Mouse (Mus musculus) urinary bladder, postnatal 36 days (tissue): ENCODE measurements at regions not wholly inside any gene's neighbourhood (a gene's known extent, or its start where the extent isn't known, plus 50 kb on each side); places are given as distances from the start of the nearest gene placed in this dataset.

Experiments used
- DNase-seq, 2 experiments: peaks; one replicate each; pipeline ENCODE4 v3.0.0; 2022; ENCODE audit warnings: low spot score in 2 of 2, mixed read lengths in 1 of 2

DNA sequence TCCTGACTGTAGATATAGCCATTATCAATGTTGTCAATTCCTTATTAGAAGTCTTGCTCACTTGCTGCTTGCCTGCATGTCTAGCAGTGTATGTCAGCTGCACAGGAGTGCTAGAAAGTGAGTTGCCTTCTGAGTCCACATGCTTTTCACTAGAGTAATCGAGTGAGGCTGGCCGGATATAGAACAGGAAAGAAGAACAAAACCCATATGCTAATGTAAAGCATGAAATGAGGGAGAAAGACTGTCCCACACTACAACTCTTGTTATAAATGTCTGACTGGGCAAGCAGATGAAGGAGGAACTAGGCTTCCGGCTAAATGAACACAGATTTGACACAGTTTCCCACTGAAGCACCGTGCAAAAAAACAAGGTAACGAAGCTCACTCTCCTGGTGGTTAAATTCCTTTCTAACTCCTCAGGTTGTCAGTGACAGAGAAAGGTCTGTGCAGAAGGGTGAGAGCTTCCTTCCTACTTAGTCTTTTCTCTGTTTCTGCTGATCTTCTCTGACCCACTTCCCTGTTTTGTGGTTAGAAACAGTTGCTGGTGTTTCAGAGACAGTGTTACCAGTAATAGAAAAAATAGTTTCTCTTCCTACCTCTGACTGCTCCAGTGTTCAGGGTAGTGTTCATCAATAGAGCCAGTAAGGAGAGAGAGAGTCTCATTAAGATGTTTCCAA, 399.0 kb downstream of the Atp23 start:
- DNase-seq: no peak

DNA sequence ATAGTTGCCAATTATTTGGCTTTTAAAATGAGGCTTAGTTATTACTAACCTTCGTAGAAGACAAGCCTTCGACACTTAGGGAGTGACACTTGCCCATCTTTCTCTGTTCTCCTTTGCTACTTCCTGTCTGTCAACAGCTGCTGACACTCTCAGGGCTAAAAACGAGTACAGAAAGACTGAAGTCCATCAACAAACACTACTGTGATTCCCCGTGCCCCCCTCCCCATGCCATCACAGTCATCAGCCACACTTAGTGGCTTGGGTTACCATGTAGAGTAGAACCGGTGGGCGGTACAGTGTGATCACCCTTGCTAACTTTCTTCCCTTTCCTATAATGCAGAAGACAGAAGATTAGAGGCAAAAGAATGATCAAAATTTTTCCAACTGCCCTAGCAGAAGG, 402.4 kb downstream of the Atp23 start:
- DNase-seq: no peak

GRCm38 (mm10) chr10:126493734-126494133, 407.4 kb downstream of the Atp23 start:
- DNase-seq: no peak

GRCm38 (mm10) chr10:126492211-126492610, 408.9 kb downstream of the Atp23 start:
- DNase-seq: no peak

GRCm38 (mm10) chr10:126485129-126485528, 416.0 kb downstream of the Atp23 start:
- no peak for DNase-seq

- DNase-seq: no peak
Measured at GRCm38 (mm10) chr10:126483479-126483878, 417.7 kb downstream of the Atp23 start.

DNA sequence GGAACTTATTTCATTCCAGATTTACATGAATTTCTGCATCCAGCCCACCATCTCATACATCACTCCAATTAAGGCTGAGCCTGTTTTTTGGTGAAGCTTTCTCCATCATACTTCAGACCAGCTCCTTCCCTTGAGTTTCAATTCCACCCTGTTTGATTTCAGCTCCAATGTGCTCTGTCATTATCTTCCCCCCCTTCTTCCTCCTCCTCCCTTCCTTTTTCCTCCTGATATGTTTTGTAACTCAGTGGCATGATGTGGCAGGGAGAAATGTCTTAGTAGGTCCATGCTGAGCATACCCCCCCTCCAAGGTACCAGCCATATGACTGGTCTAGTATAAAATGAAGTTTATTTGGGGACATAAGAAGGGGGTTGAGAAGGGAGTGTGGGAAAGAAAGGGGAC, 420.8 kb downstream of the Atp23 start:
- DNase-seq: no peak

GRCm38 (mm10) chr10:126479743-126480142, 421.4 kb downstream of the Atp23 start:
- DNase-seq: no peak

DNA sequence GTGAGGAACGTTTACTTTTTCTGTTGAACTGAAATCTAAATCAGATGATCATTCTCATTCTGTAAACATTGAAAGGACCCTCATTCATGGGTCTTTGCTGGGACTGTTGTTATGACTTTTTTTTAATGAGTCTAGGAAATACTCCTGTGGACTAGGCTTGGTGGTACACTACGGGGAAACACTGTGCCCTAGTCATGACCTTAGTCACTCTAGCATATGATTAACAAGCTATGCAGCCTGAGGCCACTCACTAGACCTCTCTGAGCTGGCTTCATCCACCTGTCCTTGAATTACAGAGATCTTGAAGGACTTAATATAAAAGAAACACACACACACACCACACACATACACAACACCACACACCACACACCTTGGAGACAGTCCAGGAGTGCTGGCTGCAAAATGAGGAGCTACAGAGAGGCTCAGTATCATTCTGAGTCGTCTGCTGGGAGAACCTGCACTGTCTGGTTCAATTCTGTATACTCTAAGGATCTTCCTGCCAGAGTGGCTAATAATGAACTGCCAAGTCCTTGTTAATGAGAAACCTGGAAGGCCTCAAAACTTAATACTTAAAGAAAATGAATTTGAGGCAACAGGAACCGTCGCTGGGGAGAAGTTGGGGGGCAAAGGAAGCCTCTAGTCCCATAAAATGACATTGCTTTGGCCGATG, 428.0 kb downstream of the Atp23 start:
- no peak for DNase-seq

DNA sequence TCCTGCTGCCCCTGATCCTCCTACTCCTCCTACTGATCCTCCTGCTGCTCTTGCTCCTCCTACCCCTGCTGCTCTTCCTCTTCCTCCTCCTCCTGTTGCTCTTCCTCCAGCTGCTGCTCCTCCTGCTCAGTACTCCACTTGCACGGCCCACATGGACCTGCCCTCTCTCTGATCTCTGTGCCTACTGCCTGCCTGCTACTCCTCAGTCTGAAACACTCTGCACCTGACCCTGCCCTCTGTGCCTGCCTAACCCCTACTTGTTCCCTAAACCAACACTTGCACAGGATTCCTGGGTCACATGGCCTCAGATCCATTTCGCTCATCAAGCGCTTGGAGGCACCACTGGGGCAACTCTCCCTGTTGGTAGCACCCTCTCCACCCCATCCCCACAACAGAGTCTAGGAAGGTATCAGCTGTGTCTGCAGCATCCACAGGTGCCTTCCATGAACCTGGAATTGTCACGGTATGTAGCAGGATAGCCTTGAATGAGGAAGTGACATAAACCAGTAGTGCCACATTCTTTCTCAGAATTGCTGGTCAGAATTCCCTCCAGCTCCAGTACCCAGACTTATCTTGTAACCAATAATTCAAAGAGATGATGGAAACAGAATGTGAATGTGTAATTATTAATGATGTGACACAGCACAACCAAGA, 430.2 kb downstream of the Atp23 start:
- DNase-seq: no peak

DNA sequence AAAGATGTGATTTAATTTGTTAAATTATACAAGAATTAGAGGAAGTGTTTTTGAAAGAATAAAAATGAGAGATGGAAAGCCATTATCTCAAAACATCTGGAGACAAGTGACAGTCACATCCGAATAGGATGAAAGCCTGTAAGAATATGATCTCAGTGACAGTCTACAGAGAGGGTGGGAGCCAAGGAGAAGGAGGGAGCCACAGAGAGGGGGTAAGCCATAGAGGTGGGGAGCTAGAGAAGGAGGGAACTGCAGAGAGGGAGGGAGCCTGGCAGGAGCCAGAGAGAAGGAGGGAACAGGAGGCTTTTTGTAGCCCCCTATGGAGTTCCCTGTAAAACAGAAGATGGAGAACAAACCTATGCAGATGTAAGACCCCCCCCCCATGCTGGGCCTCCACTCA, 438.4 kb downstream of the Atp23 start:
- no peak for DNase-seq

- DNase-seq: no peak
Measured at GRCm38 (mm10) chr10:126458523-126458922, 442.6 kb downstream of the Atp23 start.

- DNase-seq: no peak
Measured at GRCm38 (mm10) chr10:126452757-126453528, 448.2 kb downstream of the Atp23 start.

- no peak for DNase-seq
Measured at GRCm38 (mm10) chr10:126452057-126452622, 449.0 kb downstream of the Atp23 start.

DNA sequence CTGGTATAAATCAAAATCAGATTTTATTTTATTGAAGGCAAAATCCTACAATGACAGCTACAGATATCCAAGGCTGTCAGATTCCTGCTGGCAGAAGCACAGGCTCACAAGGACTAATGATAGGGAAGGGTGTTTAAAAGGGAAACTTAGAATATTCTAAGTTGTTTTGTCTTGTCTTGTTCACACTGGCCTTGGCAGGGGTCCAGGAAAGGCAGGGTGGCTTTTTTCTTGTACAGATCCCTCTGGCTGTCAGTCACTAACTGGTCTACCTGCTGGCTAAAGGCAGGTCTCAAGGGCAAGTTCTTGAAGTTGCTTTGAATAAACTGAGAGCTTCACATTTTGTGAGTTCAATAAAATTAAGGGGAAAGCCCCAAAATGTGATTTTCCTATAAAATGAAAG, 465.3 kb downstream of the Lrig3 start:
- DNase-seq: no peak

DNA sequence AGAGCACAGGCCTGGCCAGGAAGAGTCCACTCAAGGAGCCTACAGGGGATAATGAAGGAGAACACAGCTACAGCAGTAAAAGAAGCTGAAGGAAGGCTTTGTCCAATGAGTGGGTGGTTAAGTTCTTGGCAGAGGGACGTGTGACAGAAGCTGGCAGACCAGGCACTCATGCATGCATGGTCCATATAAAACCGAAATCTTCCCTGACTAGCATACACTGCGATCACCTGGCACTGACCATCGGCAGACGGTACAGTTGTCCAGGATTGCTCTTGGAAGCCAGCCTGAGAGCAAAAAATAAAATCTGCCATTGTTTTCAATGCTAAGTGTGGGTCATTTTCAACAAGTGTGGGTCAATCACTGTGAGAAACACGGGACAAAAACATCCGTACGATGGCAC, 464.4 kb downstream of the Lrig3 start:
- no peak for DNase-seq

- no peak for DNase-seq
Measured at GRCm38 (mm10) chr10:126429502-126429901, 463.5 kb downstream of the Lrig3 start.

DNA sequence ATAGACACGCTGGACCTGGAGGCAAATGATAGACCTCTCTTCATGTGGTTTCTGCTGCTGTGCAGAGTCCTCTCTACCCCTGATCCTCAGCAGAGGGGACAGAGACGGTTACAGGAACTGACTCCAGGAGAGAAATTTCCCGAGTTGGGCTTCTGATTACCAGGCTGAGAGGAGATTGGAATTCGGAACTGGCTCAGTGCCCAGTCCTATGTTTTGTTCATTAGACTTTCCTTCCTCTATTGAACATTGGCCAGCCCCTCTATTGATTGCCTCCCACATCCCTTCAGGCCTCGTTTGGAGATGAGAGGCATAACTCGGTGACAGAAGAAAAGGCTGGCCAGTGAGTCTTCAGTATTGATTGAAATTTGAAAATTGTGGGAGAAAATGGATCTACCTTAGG, 456.1 kb downstream of the Lrig3 start:
- no peak for DNase-seq

DNA sequence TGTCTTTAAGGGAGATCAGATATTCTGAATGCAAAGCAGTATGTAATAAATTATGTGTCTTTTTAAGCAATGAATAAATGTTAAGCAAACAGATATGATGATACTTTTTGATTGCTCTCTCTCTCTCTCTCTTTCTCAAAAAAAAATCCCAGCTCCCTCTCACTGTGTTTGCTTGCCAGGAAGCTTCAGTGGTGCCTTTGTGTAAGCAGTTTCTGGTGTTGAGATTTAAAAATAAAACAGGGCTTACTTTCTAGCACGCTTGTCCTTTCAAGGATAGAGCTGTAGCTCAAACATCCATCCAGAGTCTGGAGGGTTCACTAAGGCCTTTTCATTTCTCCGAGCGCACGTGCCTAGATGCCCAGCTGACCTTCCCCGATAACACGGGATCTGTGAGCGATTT, 447.8 kb downstream of the Lrig3 start:
- no peak for DNase-seq

GRCm38 (mm10) chr10:126392235-126392634, 426.3 kb downstream of the Lrig3 start:
- DNase-seq: no peak

DNA sequence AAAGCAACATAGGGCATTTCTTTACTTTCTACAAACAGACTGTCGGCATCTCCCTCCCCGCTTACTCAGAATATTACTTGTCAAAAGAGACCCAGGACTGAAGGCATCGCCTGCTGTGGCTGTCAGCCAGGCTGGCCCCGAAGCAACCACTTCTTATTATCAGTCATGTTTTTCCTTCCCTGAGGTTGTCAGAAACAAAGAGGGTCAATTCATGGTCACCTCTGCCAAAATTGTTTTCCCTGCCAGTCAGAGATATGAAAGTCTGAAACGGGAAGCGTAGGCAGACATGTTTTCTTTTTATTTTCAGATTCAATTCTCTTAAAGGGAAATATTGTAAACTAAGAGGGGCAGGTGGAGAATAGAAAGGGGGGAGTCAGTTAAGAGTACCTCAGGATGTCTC, 425.8 kb downstream of the Lrig3 start:
- DNase-seq: no peak

- no peak for DNase-seq
Measured at GRCm38 (mm10) chr10:126386430-126386829, 420.5 kb downstream of the Lrig3 start.
